17 mouse cellular contexts compared by ENCODE assay signal in genomic region chr8:8241755-8242501, GRCm38 (mm10).
DNase-seq lines count a peak whose midpoint lies in the region; ATAC-seq and TF ChIP-seq lines count a peak whose summit lies in the region.
"Had no signal": no experiment of that assay in that cellular context is flagged by ENCODE, and none has a peak within 500 bp of the region (broad histone marks: within the 10 kb centered on the region; RNA-seq: fewer than 3 reads in every experiment).

No protein-coding gene starts in this region.

- intact Hi-C loops in heart, postnatal 25 days (cut with DNase I), result no loop called here

- no peak overlapping the region for H3K4me3 ChIP-seq in heart, embryonic 13.5 days
- H3K4me3 ChIP-seq in embryonic facial prominence, embryonic 10.5 days, result no peak overlapping the region
- H3K4me3 ChIP-seq in hindbrain, embryonic 13.5 days, result no peak overlapping the region
- no peak overlapping the region for H3K4me3 ChIP-seq in limb, embryonic 14.5 days (replicated peaks; ENCODE audit: low read length)
- H3K4me3 ChIP-seq in liver, embryonic 12.5 days, result no peak overlapping the region
- H3K4me3 ChIP-seq: stomach, embryonic 15.5 days had no signal

- 17% methylated on average over 3 of the region's 3 CpGs for WGBS in heart, embryonic 13.5 days
- WGBS in embryonic facial prominence, embryonic 10.5 days, result 31% methylated on average over 3 of the region's 3 CpGs
- WGBS in hindbrain, embryonic 13.5 days, result 16% methylated on average over 3 of the region's 3 CpGs
- WGBS in limb, embryonic 14.5 days, result 31% methylated on average over 3 of the region's 3 CpGs
- 41% methylated on average over 3 of the region's 3 CpGs for WGBS in liver, embryonic 12.5 days (ENCODE audit: insufficient replicate concordance)

- no peaks in the 10 kb centered on the region for H3K27me3 ChIP-seq in heart, embryonic 13.5 days (replicated peaks)
- H3K27me3 ChIP-seq in embryonic facial prominence, embryonic 10.5 days (replicated peaks; ENCODE audit: low read depth, poor library complexity, severe bottlenecking), result no peaks in the 10 kb centered on the region
- H3K27me3 ChIP-seq in hindbrain, embryonic 13.5 days, result no peaks in the 10 kb centered on the region
- H3K27me3 ChIP-seq in limb, embryonic 14.5 days (ENCODE audit: control insufficient read depth, insufficient read depth, low read length), result no peaks in the 10 kb centered on the region
- H3K27me3 ChIP-seq in liver, embryonic 12.5 days (replicated peaks), result no peaks in the 10 kb centered on the region
- H3K27me3 ChIP-seq: stomach, embryonic 15.5 days had no signal

- peaks cover 41% of the 10 kb centered on the region for H3K4me1 ChIP-seq in heart, embryonic 13.5 days
- peaks cover 32% of the 10 kb centered on the region for H3K4me1 ChIP-seq in embryonic facial prominence, embryonic 10.5 days
- peaks cover 19% of the 10 kb centered on the region for H3K4me1 ChIP-seq in hindbrain, embryonic 13.5 days (replicated peaks)
- H3K4me1 ChIP-seq in limb, embryonic 14.5 days (ENCODE audit: control insufficient read depth, insufficient read depth, low read length), result peaks cover 15% of the 10 kb centered on the region
- H3K4me1 ChIP-seq in liver, embryonic 12.5 days, result no peaks in the 10 kb centered on the region
- H3K4me1 ChIP-seq: stomach, embryonic 15.5 days had no signal

- no peak for TF ChIP-seq POLR2A in limb, embryonic 14.5 days (IDR thresholded peaks at IDR 0.05; ENCODE audit: borderline replicate concordance, extremely low read depth, insufficient read depth, insufficient read length)

- no peaks in the 10 kb centered on the region for H3K9me3 ChIP-seq in heart, embryonic 13.5 days
- H3K9me3 ChIP-seq in embryonic facial prominence, embryonic 10.5 days, result no peaks in the 10 kb centered on the region
- H3K9me3 ChIP-seq in hindbrain, embryonic 13.5 days, result no peaks in the 10 kb centered on the region
- H3K9me3 ChIP-seq in limb, embryonic 14.5 days (ENCODE audit: control insufficient read depth, low read length), result no peaks in the 10 kb centered on the region
- no peaks in the 10 kb centered on the region for H3K9me3 ChIP-seq in liver, embryonic 12.5 days (replicated peaks)
- H3K9me3 ChIP-seq: stomach, embryonic 15.5 days had no signal

- ATAC-seq in heart, embryonic 13.5 days (ENCODE audit: extremely low read depth, insufficient number of reproducible peaks, low FRiP score, low TSS enrichment), result 0 out of 2 replicates have a peak, but pooled peaks have one; percentile 5
- no peak for ATAC-seq in hindbrain, embryonic 13.5 days (ENCODE audit: low FRiP score)
- peak; percentile 61; the same call in 1 of the 2 replicates for ATAC-seq in limb, embryonic 14.5 days (ENCODE audit: low FRiP score, low read depth)
- no peak for ATAC-seq in liver, embryonic 12.5 days
- ATAC-seq: activated CD4-positive, CD25-positive, alpha-beta regulatory T cell, adult 4 months; forebrain, embryonic 16.5 days had no signal

- no peak overlapping the region for H3K4me2 ChIP-seq in heart, embryonic 13.5 days
- no peak overlapping the region for H3K4me2 ChIP-seq in hindbrain, embryonic 13.5 days
- H3K4me2 ChIP-seq in limb, embryonic 14.5 days (replicated peaks; ENCODE audit: low read depth, low read length, severe bottlenecking), result no peak overlapping the region
- H3K4me2 ChIP-seq in liver, embryonic 12.5 days, result no peak overlapping the region
- H3K4me2 ChIP-seq: liver, embryonic 11.5 days; stomach, embryonic 15.5 days had no signal

- no peak overlapping the region for H3K9ac ChIP-seq in heart, embryonic 13.5 days
- H3K9ac ChIP-seq in hindbrain, embryonic 13.5 days, result no peak overlapping the region
- H3K9ac ChIP-seq in limb, embryonic 14.5 days (ENCODE audit: low read depth, low read length, severe bottlenecking), result no peak overlapping the region
- no peak overlapping the region for H3K9ac ChIP-seq in liver, embryonic 12.5 days
- H3K9ac ChIP-seq: stomach, embryonic 15.5 days had no signal

- no peak for DNase-seq in heart, postnatal 25 days (ENCODE audit: low spot score)
- peak; percentile 29 for DNase-seq in embryonic facial prominence, embryonic 10.5 days (ENCODE audit: low spot score)
- DNase-seq in limb, embryonic 14.5 days (ENCODE audit: low spot score), result no peak
- DNase-seq in right cerebral cortex, postnatal 25 days, result no peak
- no peak for DNase-seq in retina, embryonic 14.5 days (ENCODE audit: low spot score)
- DNase-seq: cerebellum, adult 11 months; kidney, adult 11 months; kidney, postnatal 25 days; lung, postnatal 10 days; thymus, postnatal 4 days had no signal

- no peaks in the 10 kb centered on the region for H3K36me3 ChIP-seq in heart, embryonic 13.5 days
- H3K36me3 ChIP-seq in embryonic facial prominence, embryonic 10.5 days (replicated peaks), result no peaks in the 10 kb centered on the region
- H3K36me3 ChIP-seq in hindbrain, embryonic 13.5 days, result no peaks in the 10 kb centered on the region
- H3K36me3 ChIP-seq in limb, embryonic 14.5 days (ENCODE audit: control insufficient read depth, insufficient read depth, low read length), result no peaks in the 10 kb centered on the region
- H3K36me3 ChIP-seq in liver, embryonic 12.5 days, result no peaks in the 10 kb centered on the region
- H3K36me3 ChIP-seq: stomach, embryonic 15.5 days had no signal

- peak overlapping the region; percentile 61 for H3K27ac ChIP-seq in heart, embryonic 13.5 days (replicated peaks)
- peak overlapping the region; percentile 80 for H3K27ac ChIP-seq in embryonic facial prominence, embryonic 10.5 days (replicated peaks)
- H3K27ac ChIP-seq in hindbrain, embryonic 13.5 days, result peak overlapping the region; percentile 8; the same call in 1 of the 2 replicates
- no peak overlapping the region for H3K27ac ChIP-seq in limb, embryonic 14.5 days (replicated peaks; ENCODE audit: low read depth, low read length)
- H3K27ac ChIP-seq in liver, embryonic 12.5 days, result no peak overlapping the region
- H3K27ac ChIP-seq: stomach, embryonic 15.5 days had no signal

Comparison
In these comparisons a context has a peak if more than half of its experiments do, and no peak if none do; other contexts are left out.
1. ATAC-seq: peak in heart, embryonic 13.5 days (single experiment) and limb, embryonic 14.5 days (single experiment); none in hindbrain, embryonic 13.5 days (single experiment) and liver, embryonic 12.5 days (single experiment).
2. H3K27ac ChIP-seq: peak in heart, embryonic 13.5 days (single experiment), embryonic facial prominence, embryonic 10.5 days (single experiment) and hindbrain, embryonic 13.5 days (single experiment); none in limb, embryonic 14.5 days (single experiment) and liver, embryonic 12.5 days (single experiment).